Mouse (Mus musculus) bone marrow, adult 2 months (tissue): Measurements from ENCODE around the gene Tmem273.

Experiments used
- CTCF ChIP-seq: fragments of 200-500 bp; IDR thresholded peaks from 2 replicates; pipeline ENCODE4 v1.5.1; 2011; ENCODE audit warnings: low read length, control low read depth; ENCODE audit not compliant: control insufficient read depth, insufficient read depth
- POLR2A ChIP-seq: fragments of 200-500 bp; IDR thresholded peaks from 2 replicates; pipeline ENCODE4 v1.6.1; 2011; ENCODE audit warnings: low read depth, mild to moderate bottlenecking, control low read depth, low read length, borderline replicate concordance; ENCODE audit not compliant: control insufficient read depth

- no peak for TF ChIP-seq POLR2A
- TF ChIP-seq CTCF: no peak
Observed at GRCm38 (mm10) chr14:32854059-32854458, 68.3 kb downstream of the Tmem273 start.
